Mouse (Mus musculus): ENCODE measurements around the gene Fam102a. TPM values are rescaled to one million over a fixed set of nuclear protein-coding genes. Genes with fewer than 3 reads are reported as not detected.

Fam102a gene
- total and polyA plus RNA-seq, 3 experiments = 1.3 to 7.8 (median 3.8) TPM

DNA sequence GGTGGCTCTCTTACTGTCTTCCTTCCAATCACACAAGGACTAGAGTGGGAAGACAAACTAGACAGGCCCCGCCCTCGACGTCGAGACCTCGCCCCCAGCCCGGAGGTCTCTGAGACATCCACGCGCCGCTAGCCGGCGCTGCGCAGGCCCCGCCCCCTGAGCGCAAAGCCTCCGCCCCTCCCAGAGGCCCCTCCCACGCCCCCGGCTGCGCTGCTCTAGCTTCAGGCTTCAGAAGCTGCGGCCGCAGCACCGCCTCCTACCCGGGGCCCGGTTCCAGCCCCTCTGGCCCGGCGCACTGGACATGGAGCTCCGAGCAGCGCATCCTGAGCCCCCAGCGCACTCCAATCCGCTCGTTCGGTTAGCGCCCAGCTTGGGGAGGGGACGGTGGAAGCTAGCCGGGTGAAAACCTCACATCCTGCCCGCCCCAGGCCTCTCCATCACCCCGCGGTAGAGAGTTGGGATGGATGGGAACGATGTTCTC, 51.8 kb downstream of the Fam102a start, which contains the start of gene St6galnac4 (continued):
- TF ChIP-seq RCOR1 (conservative IDR thresholded peaks at IDR 0.05; ENCODE audit: low read depth, low read length) (no peak), RAD21 (IDR thresholded peaks at IDR 0.05; ENCODE audit: low read depth, low read length) (no peak), SMC3 (IDR thresholded peaks at IDR 0.05; ENCODE audit: low read depth, low read length) (no peak), UBTF (IDR thresholded peaks at IDR 0.05; ENCODE audit: low read depth, low read length) (peak; percentile 90), MAX (IDR thresholded peaks at IDR 0.05; ENCODE audit: low read length) (no peak), ZC3H11A (IDR thresholded peaks at IDR 0.05; ENCODE audit: low read depth, low read length) (no peak), CTCF (conservative IDR thresholded peaks at IDR 0.05 in 1 of 2, IDR thresholded peaks at IDR 0.05 in 1 of 2; ENCODE audit: low read depth in 2 of 2, low read length in 2 of 2) (peak in 1 of 2 experiments; percentile 59; a peak in 2 of 4 replicates), GABPA (IDR thresholded peaks at IDR 0.05; ENCODE audit: insufficient replicate concordance, low read depth, low read length) (no peak), USF1 (IDR thresholded peaks at IDR 0.05; ENCODE audit: low read depth, low read length) (no peak), POLR2AphosphoS2 (IDR thresholded peaks at IDR 0.05; ENCODE audit: low read depth, low read length) (no peak), NRF1 (IDR thresholded peaks at IDR 0.05; ENCODE audit: low read depth, low read length) (peak; percentile 78), TCF12 (IDR thresholded peaks at IDR 0.05; ENCODE audit: low read depth, low read length) (peak; percentile 55; the same call in 1 of the 2 replicates), IRF4 (IDR thresholded peaks at IDR 0.05; ENCODE audit: low read depth, low read length) (no peak), MEF2A (IDR thresholded peaks at IDR 0.05; ENCODE audit: borderline replicate concordance, low read depth, low read length) (no peak; the same call in 1 of the 2 replicates), ZKSCAN1 (IDR thresholded peaks at IDR 0.05; ENCODE audit: borderline replicate concordance, low read depth, low read length) (no peak), TBP (conservative IDR thresholded peaks at IDR 0.05; ENCODE audit: low read depth, low read length) (no peak)

GRCm38 (mm10) chr2:32587731-32588321, 52.7 kb downstream of the Fam102a start:
- Histone ChIP-seq H3K4me1 (ENCODE audit: control insufficient read depth in 1 of 2, insufficient read depth in 2 of 2) (peaks cover 20 to 35% of the 10 kb centered on the region in 2 experiments), H3K9ac (ENCODE audit: insufficient read depth, low read depth) (peak overlapping the region; percentile 81), H3K36me3 (replicated peaks in 1 of 2; ENCODE audit: control insufficient read depth in 1 of 2, insufficient read depth in 1 of 2, low read length in 1 of 2) (peaks cover 15 to 36% of the 10 kb centered on the region in 2 experiments), H3K9me3 (replicated peaks; ENCODE audit: low read length) (no peaks in the 10 kb centered on the region), H3K4me3 (replicated peaks in 1 of 3; ENCODE audit: low read depth in 2 of 3, low read length in 2 of 3, poor library complexity in 1 of 3) (peak overlapping the region; percentile 72 to 97 (median 82)), H3K27ac (ENCODE audit: insufficient read depth, low read depth) (peak overlapping the region; percentile 67), H3K79me2 (replicated peaks; ENCODE audit: control insufficient read depth, extremely low read depth, insufficient read depth, poor library complexity, severe bottlenecking) (peaks cover 34% of the 10 kb centered on the region), H3K27me3 (replicated peaks) (no peaks in the 10 kb centered on the region), H3K4me2 (ENCODE audit: insufficient read depth, low read depth, poor library complexity, severe bottlenecking) (peak overlapping the region; percentile 86)
- dilution Hi-C loops (cut with MboI; ENCODE audit: extremely low pct_ligation_motif_present, extremely low pct_unique_long_range_greater_than_20kb, low sequenced_read_pairs) = no loop called here
- peak; percentile 85 for DNase-seq (ENCODE audit: extremely low read depth)
- in situ Hi-C loops (cut with MboI; ENCODE audit: low pct_ligation_motif_present, low pct_unique_long_range_greater_than_20kb, low sequenced_read_pairs) = loop anchor here (5.0 kb wide), 1 partner anchor 94 kb away; no protein-coding TSS in a partner anchor
- TF ChIP-seq TBP (conservative IDR thresholded peaks at IDR 0.05; ENCODE audit: low read depth, low read length) = no peak
- peak; percentile 52 for TF ChIP-seq HCFC1 (IDR thresholded peaks at IDR 0.05; ENCODE audit: low read depth, low read length)
- TF ChIP-seq SIN3A (IDR thresholded peaks at IDR 0.05; ENCODE audit: low read length) = peak; percentile 92
- 0 out of 2 replicates have a peak, but pooled peaks have one; percentile 26 for TF ChIP-seq KAT2A (IDR thresholded peaks at IDR 0.05; ENCODE audit: insufficient replicate concordance, low read length)
- no peak for TF ChIP-seq JUN (IDR thresholded peaks at IDR 0.05; ENCODE audit: insufficient read depth, low read depth, low read length)
- TF ChIP-seq IRF4 (IDR thresholded peaks at IDR 0.05; ENCODE audit: low read depth, low read length) = peak; percentile 79
- peak; percentile 98 for TF ChIP-seq MAX (IDR thresholded peaks at IDR 0.05; ENCODE audit: low read length)
- TF ChIP-seq ETS1 (conservative IDR thresholded peaks at IDR 0.05; ENCODE audit: low read depth, low read length) = peak; percentile 72
- TF ChIP-seq MAZ (IDR thresholded peaks at IDR 0.05; ENCODE audit: low read depth, low read length) = peak; percentile 88; the same call in 1 of the 2 replicates
- no peak for TF ChIP-seq SMC3 (IDR thresholded peaks at IDR 0.05; ENCODE audit: low read depth, low read length)
- no peak for TF ChIP-seq ZMIZ1 (IDR thresholded peaks at IDR 0.05; ENCODE audit: low read depth, low read length)
- TF ChIP-seq JUND (conservative IDR thresholded peaks at IDR 0.05; ENCODE audit: low read depth, low read length) = no peak
- no peak for TF ChIP-seq CHD1 (IDR thresholded peaks at IDR 0.05; ENCODE audit: low read depth, low read length)
- TF ChIP-seq MEF2A (IDR thresholded peaks at IDR 0.05; ENCODE audit: borderline replicate concordance, low read depth, low read length) = peak; percentile 74
- no peak for TF ChIP-seq PAX5 (IDR thresholded peaks at IDR 0.05; ENCODE audit: low read length)
- peak; percentile 60; the same call in 1 of the 2 replicates for TF ChIP-seq NELFE (IDR thresholded peaks at IDR 0.05; ENCODE audit: low read depth, low read length)
- TF ChIP-seq NRF1 (IDR thresholded peaks at IDR 0.05; ENCODE audit: low read depth, low read length) = peak; percentile 65
- TF ChIP-seq MXI1 (IDR thresholded peaks at IDR 0.05; ENCODE audit: low read depth, low read length) = peak; percentile 97
- no peak for TF ChIP-seq GABPA (IDR thresholded peaks at IDR 0.05; ENCODE audit: insufficient replicate concordance, low read depth, low read length)
- peak; percentile 36 for TF ChIP-seq ZKSCAN1 (IDR thresholded peaks at IDR 0.05; ENCODE audit: borderline replicate concordance, low read depth, low read length)
- peak; percentile 52; the same call in 1 of the 2 replicates for TF ChIP-seq CHD2 (IDR thresholded peaks at IDR 0.05; ENCODE audit: low read length)
- TF ChIP-seq POLR2AphosphoS2 (IDR thresholded peaks at IDR 0.05; ENCODE audit: low read depth, low read length) = no peak
- no peak for TF ChIP-seq ZNF384 (IDR thresholded peaks at IDR 0.05; ENCODE audit: low read depth, low read length)
- no peak for TF ChIP-seq USF1 (IDR thresholded peaks at IDR 0.05; ENCODE audit: low read depth, low read length)
- TF ChIP-seq RCOR1 (conservative IDR thresholded peaks at IDR 0.05; ENCODE audit: low read depth, low read length) = 0 out of 2 replicates have a peak, but pooled peaks have one; percentile 38
- TF ChIP-seq UBTF (IDR thresholded peaks at IDR 0.05; ENCODE audit: low read depth, low read length) = no peak
- TF ChIP-seq USF2 (conservative IDR thresholded peaks at IDR 0.05; ENCODE audit: low read depth, low read length) = no peak
- TF ChIP-seq MAFK (IDR thresholded peaks at IDR 0.05; ENCODE audit: insufficient replicate concordance, low read length) = no peak
- TF ChIP-seq CTCF (conservative IDR thresholded peaks at IDR 0.05 in 1 of 2, IDR thresholded peaks at IDR 0.05 in 1 of 2; ENCODE audit: low read depth in 2 of 2, low read length in 2 of 2) = no peak

Measured in CH12.LX (cell line).